Mouse (Mus musculus) small intestine, adult 2 months (tissue): ENCODE results near the gene Ccdc60. TPM values are rescaled to one million over a fixed set of nuclear protein-coding genes. Genes with fewer than 3 reads are reported as not detected.

ENCODE experiments used
- H3K27ac ChIP-seq: fragments of 200-500 bp; 2 replicates; pipeline ENCODE4 v1.5.1; 2012; ENCODE audit warnings: low read depth, low read length, control low read depth, inconsistent platforms; ENCODE audit not compliant: insufficient read depth
- H3K27me3 ChIP-seq: fragments of 200-500 bp; 2 replicates; pipeline ENCODE4 v1.6.1; 2012; ENCODE audit warnings: mild to moderate bottlenecking, moderate library complexity, low read length, inconsistent platforms; ENCODE audit not compliant: control insufficient read depth, insufficient read depth
- H3K36me3 ChIP-seq: fragments of 200-500 bp; 2 replicates; pipeline ENCODE4 v1.6.1; 2012; ENCODE audit warnings: mild to moderate bottlenecking, low read length, control low read depth, inconsistent platforms; ENCODE audit not compliant: control insufficient read depth, insufficient read depth
- H3K4me1 ChIP-seq: fragments of 200-500 bp; 2 replicates; pipeline ENCODE4 v1.6.1; 2012; ENCODE audit warnings: low read length, inconsistent platforms, mixed read lengths; ENCODE audit not compliant: control insufficient read depth, insufficient read depth, insufficient read length
- H3K4me3 ChIP-seq: fragments of 200-500 bp; 2 replicates; pipeline ENCODE4 v1.5.1; 2012; ENCODE audit warnings: low read depth, mild to moderate bottlenecking, control low read depth, inconsistent platforms, low read length, moderate library complexity
- CTCF ChIP-seq: fragments of 200-500 bp; IDR thresholded peaks from 2 replicates; pipeline ENCODE4 v1.5.1; 2012; ENCODE audit warnings: low read depth, mild to moderate bottlenecking, control low read depth, inconsistent platforms, low read length, moderate library complexity, mixed read lengths; ENCODE audit not compliant: insufficient replicate concordance, insufficient read length; ENCODE audit errors: extremely low read depth
- POLR2A ChIP-seq: fragments of 200-500 bp; IDR thresholded peaks from 2 replicates; pipeline ENCODE4 v1.6.1; 2012; ENCODE audit warnings: low read depth, mild to moderate bottlenecking, control low read depth, inconsistent platforms, low read length, moderate library complexity
- WGBS: fragments of 180-500 bp; shearing (Covaris S2); methylation state at CpG from one replicate; pipeline ENCODE4 v1.1.7; 2018; 5-methylcytosine and 5-hydroxymethylcytosine counted together
- polyA plus RNA-seq: library from polyadenylated mRNA; depleted of rRNA; stranded (reverse); fragments of >200 nt; gene quantifications from 2 replicates; pipeline ENCODE4 v1.2.3, GENCODE M21; 2012

The Ccdc60 gene
- polyA plus RNA-seq, 1 experiment: 0.16 TPM

DNA sequence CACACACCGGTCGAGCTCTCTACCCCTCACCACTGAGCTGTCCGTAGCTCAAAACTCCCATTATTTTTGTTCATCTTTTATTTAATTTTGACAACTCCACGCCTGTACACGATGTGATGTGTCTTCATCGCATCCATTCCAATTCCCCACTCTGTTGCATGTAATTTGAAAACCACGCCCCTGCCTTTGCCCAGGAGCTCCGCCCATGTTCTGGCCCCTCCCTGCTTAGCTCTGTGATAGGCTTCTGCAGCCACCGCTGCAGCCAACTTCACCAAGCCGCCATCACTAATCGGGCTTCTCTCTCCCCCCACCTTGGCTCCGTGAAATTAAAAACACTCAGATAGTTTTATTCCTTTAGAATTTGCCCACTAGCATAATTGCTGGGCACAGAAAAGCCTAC, 144.1 kb downstream of the Ccdc60 start:
- WGBS: 57% methylated on average over 12 of the region's 12 CpGs

DNA sequence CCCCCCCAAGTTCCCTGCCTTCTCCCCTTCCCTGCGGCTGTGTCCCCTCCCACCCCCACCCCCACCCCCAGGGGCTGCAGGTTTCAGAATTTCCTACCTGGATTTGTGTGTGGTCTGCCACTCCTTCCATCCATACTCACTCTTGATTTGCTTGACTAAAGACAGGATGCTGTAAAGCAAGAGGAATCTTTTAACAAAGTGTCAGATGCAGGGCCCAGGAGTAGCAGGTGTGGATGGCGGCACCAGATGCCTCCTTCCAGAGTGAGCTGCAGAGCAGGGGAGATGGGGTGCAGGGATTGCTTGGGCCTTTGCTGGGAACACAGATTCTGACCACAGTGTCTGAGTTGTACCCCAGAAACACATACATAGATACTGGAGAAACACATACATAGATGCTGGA, 148.1 kb downstream of the Ccdc60 start:
- H3K4me1 ChIP-seq: no peaks in the 10 kb centered on the region
- TF ChIP-seq POLR2A (no peak), CTCF (no peak)
- H3K27ac ChIP-seq: no peak overlapping the region
- no peaks in the 10 kb centered on the region for H3K27me3 ChIP-seq
- H3K4me3 ChIP-seq: no peak overlapping the region
- 41% methylated on average over 2 of the region's 2 CpGs for WGBS
- no peaks in the 10 kb centered on the region for H3K36me3 ChIP-seq

More for the DNA sequence above, 144.1 kb downstream of the Ccdc60 start:
- H3K4me3 ChIP-seq: no peak overlapping the region
- H3K36me3 ChIP-seq: no peaks in the 10 kb centered on the region
- H3K27ac ChIP-seq: no peak overlapping the region
- no peaks in the 10 kb centered on the region for H3K4me1 ChIP-seq
- no peak for TF ChIP-seq CTCF
- TF ChIP-seq POLR2A: no peak
- H3K27me3 ChIP-seq: no peaks in the 10 kb centered on the region

DNA sequence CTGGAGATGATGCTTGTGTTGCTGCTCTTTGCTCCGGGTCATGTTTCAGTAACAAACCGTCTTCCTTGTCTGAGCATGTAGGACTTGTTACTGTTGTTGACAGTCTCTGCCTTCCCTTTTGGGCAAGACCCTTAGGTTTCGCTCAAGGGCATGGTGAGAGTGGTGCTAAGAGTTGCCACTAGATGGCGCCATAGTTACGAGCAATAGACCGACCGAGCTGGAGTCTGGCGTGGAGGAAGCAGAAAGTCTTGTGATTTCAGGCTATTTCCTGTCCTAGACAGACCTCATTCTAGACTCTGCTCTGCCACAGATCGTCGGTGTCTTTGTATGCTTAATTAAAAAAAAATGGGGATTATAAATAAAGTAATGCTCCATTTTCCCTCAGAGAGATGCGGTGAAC, 165.4 kb downstream of the Ccdc60 start:
- 10% methylated on average over 11 of the region's 11 CpGs for WGBS

DNA sequence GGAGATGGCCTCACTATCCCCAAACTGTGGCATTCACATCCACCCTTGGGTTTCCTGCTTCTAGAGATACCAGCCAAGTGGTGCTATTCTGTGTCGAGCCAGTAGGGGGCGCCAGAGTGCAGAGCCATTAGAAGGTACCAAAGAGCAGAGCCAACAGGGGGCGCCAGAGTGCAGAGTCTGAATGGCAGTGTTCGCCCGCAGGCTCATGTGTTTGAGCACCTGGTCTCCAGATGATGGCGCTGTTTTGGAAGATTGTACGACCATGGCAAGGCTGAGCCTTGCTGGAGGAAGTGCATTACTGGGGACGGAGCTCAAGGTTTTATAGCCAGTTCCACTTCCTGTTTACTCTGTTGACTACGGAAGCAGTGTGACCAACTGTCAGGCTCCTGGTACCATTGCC, 172.2 kb downstream of the Ccdc60 start:
- no peaks in the 10 kb centered on the region for H3K4me1 ChIP-seq
- H3K4me3 ChIP-seq: no peak overlapping the region
- 36% methylated on average over 9 of the region's 9 CpGs for WGBS
- H3K27me3 ChIP-seq: no peaks in the 10 kb centered on the region
- H3K36me3 ChIP-seq: no peaks in the 10 kb centered on the region
- H3K27ac ChIP-seq: no peak overlapping the region
- TF ChIP-seq CTCF (peak; percentile 92; the same call in 1 of the 2 replicates), POLR2A (no peak)

More for the DNA sequence above, 165.4 kb downstream of the Ccdc60 start:
- no peaks in the 10 kb centered on the region for H3K4me1 ChIP-seq
- H3K27me3 ChIP-seq: no peaks in the 10 kb centered on the region
- H3K36me3 ChIP-seq: no peaks in the 10 kb centered on the region
- no peak overlapping the region for H3K4me3 ChIP-seq
- no peak overlapping the region for H3K27ac ChIP-seq
- TF ChIP-seq POLR2A (no peak), CTCF (peak; percentile 72; the same call in 1 of the 2 replicates)

DNA sequence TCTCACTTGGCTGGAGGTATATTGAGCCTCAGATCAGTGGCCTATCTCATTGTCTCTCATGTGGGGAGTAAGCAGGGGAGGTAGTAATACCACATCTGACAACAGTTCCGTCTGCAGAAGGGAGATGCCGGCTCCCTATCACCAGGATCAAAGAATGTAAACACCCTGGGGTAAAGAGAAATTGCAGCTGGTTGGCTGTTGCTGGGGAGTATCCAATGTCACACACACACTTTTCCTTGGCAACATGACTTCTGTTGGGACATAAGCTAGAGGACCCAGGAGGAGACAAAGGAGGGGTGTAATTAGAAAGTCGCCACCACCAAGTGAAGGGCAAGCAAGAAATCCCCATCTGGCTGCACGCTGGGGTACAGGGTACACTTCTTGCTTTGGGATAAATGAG, 172.7 kb downstream of the Ccdc60 start:
- H3K36me3 ChIP-seq: no peaks in the 10 kb centered on the region
- no peaks in the 10 kb centered on the region for H3K27me3 ChIP-seq
- no peak overlapping the region for H3K4me3 ChIP-seq
- no peak overlapping the region for H3K27ac ChIP-seq
- WGBS: 35% methylated on average over 4 of the region's 4 CpGs
- H3K4me1 ChIP-seq: no peaks in the 10 kb centered on the region
- TF ChIP-seq CTCF (no peak), POLR2A (no peak)

DNA sequence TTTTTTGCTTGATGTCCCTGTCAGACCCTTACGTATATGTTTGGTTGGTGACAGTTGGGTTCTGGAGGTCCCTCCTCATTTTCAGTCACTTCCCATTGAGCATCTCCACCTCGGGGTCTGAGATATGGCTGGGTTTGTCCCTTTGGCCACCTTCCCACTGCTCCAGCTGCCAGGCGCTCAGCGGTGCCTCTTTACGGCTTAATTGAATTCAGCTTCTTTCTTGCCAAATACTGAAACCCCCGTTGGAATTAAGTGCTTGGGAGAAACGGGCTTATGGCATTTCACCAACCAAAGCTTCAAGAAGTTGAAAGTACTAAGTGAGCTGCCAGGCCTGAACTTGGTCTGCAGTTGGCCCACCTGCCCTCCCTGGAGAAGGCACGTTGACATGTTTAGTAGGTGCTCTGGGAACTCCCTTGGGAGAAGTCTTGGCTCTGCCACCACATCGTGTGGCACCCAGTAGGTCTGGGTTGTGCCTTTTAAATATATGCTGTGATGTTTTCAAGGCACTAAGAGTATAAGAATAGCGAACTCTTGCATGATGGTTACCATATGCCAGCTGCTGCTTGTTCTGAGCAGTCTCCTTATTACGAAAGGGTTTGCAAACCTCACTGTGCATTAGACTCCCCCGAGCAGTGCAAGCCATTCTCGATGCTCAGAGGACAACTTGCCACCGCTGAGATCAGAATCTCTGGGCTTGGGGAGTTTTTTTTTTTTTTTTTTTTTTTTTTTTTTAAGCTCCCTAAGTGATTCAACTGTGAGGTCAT, 173.5 kb downstream of the Ccdc60 start:
- Histone ChIP-seq H3K27ac (no peak overlapping the region), H3K4me1 (no peaks in the 10 kb centered on the region), H3K36me3 (no peaks in the 10 kb centered on the region), H3K27me3 (no peaks in the 10 kb centered on the region), H3K4me3 (no peak overlapping the region)
- no peak for TF ChIP-seq POLR2A
- no peak for TF ChIP-seq CTCF
- WGBS: 55% methylated on average over 14 of the region's 14 CpGs

DNA sequence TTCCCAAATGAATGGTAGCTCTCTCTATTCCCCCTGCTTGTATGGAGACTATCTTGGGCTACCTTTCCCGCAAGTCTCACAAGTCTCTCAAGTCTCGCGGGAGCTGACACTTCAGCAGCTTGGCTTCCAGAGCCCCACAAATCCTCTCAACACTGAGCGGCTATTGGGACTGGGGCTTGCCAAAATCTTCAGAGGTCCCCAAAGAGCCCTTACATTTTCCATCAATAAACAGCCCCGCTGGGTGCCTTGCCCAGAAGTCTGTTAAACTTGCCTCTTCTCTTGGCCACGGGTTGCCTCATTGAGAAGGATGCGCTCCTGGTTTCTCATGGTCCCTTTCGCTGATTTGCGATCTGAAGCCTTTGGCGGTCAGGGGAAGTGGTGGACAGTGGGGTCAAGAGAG, 180.1 kb downstream of the Ccdc60 start:
- WGBS: 95% methylated on average over 10 of the region's 10 CpGs
- no peaks in the 10 kb centered on the region for H3K4me1 ChIP-seq
- H3K4me3 ChIP-seq: no peak overlapping the region

DNA sequence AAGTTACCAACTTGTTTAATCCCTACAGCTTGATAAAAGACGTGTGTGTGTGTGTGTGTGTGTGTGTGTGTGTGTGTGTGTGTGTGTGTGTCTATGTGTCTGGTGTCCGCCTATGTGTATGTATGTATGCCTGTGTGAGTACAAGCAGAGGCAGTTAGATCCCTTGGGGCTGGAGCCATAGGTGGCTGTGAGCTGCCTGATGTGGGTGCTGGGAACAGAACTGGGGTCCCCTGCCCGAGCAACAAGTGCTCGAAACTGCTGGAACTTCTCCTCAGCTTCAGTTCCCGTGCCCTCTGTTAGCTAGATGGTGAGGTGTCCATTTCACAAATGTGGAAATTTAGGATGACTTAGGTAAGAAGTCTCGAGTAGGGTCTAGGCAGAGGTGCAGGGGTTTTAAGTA, 204.6 kb downstream of the Ccdc60 start:
- Histone ChIP-seq H3K27ac (no peak overlapping the region), H3K27me3 (no peaks in the 10 kb centered on the region), H3K4me3 (no peak overlapping the region), H3K4me1 (no peaks in the 10 kb centered on the region), H3K36me3 (no peaks in the 10 kb centered on the region)
- WGBS: 86% methylated on average over 6 of the region's 6 CpGs
- TF ChIP-seq POLR2A (no peak), CTCF (no peak)

More for the DNA sequence above, 180.1 kb downstream of the Ccdc60 start:
- no peaks in the 10 kb centered on the region for H3K36me3 ChIP-seq
- no peaks in the 10 kb centered on the region for H3K27me3 ChIP-seq
- TF ChIP-seq CTCF: no peak
- no peak for TF ChIP-seq POLR2A
- no peak overlapping the region for H3K27ac ChIP-seq
